Mouse (Mus musculus): ENCODE data around the gene Gstp1. TPM values are rescaled to one million over a fixed set of nuclear protein-coding genes. Genes with fewer than 3 reads are reported as not detected.
"Not testable (repeated sequence)": the region's sequence is repeated elsewhere in the genome, so short reads cannot be mapped to it uniquely, and the experiment has no call there.

Gene Gstp1
- polyA plus RNA-seq, 1 experiment from 2014 or later, result 369 TPM

GRCm38 (mm10) chr19:4060044-4060898 lies 22.5 kb upstream of the Gstp1 start:
- H3K4me3 ChIP-seq; H3K9me3 ChIP-seq (replicated peaks); H3K36me3 ChIP-seq; H3K4me2 ChIP-seq; H3K27me3 ChIP-seq (replicated peaks); H3K9ac ChIP-seq; H3K27ac ChIP-seq (ENCODE audit: poor library complexity, severe bottlenecking); ATAC-seq (ENCODE audit: insufficient number of reproducible peaks, low FRiP score): not testable (repeated sequence)
- peaks cover 15% of the 10 kb centered on the region for H3K4me1 ChIP-seq (replicated peaks)
- WGBS, result 88% methylated on average over 8 of the region's 8 CpGs

- no peak within 1 kb of the TSS for H3K4me3 ChIP-seq
- H3K4me1 ChIP-seq (replicated peaks), result peaks cover 15% of the 10 kb centered on the region
- no peak within 1 kb of the TSS for H3K4me2 ChIP-seq
- H3K9ac ChIP-seq, result no peak within 1 kb of the TSS
- H3K36me3 ChIP-seq, result no peaks in the 10 kb centered on the region
- H3K27me3 ChIP-seq (replicated peaks), result no peaks in the 10 kb centered on the region
- H3K27ac ChIP-seq (ENCODE audit: poor library complexity, severe bottlenecking), result no peak within 1 kb of the TSS
- no peaks in the 10 kb centered on the region for H3K9me3 ChIP-seq (replicated peaks)
- 66% methylated on average over 15 of the region's 15 CpGs for whole genome bisulfite sequencing
- ATAC-seq (ENCODE audit: insufficient number of reproducible peaks, low FRiP score), result peak; percentile 29; the same call in 1 of the 2 replicates
Measured at GRCm38 (mm10) chr19:4059069-4059740, 21.4 kb upstream of the Gstp1 start, which contains the start of gene Gstp3. Gene Gstp3 (minus strand): TSS chr19:4059569.

GRCm38 (mm10) chr19:4058581-4058980 lies 20.8 kb upstream of the Gstp1 start:
- whole genome bisulfite sequencing, result 87% methylated on average over 5 of the region's 5 CpGs
- Histone ChIP-seq H3K9ac (no peak overlapping the region), H3K27me3 (replicated peaks) (no peaks in the 10 kb centered on the region), H3K4me2 (no peak overlapping the region), H3K4me3 (no peak overlapping the region), H3K9me3 (replicated peaks) (no peaks in the 10 kb centered on the region), H3K4me1 (replicated peaks) (peaks cover 15% of the 10 kb centered on the region), H3K36me3 (no peaks in the 10 kb centered on the region), H3K27ac (ENCODE audit: poor library complexity, severe bottlenecking) (no peak overlapping the region)
- ATAC-seq (ENCODE audit: insufficient number of reproducible peaks, low FRiP score), result no peak

- no peak overlapping the region for H3K4me3 ChIP-seq
- no peak overlapping the region for H3K27ac ChIP-seq (ENCODE audit: poor library complexity, severe bottlenecking)
- H3K27me3 ChIP-seq (replicated peaks), result no peaks in the 10 kb centered on the region
- H3K9ac ChIP-seq, result no peak overlapping the region
- H3K4me1 ChIP-seq (replicated peaks), result peaks cover 15% of the 10 kb centered on the region
- no peaks in the 10 kb centered on the region for H3K9me3 ChIP-seq (replicated peaks)
- no peaks in the 10 kb centered on the region for H3K36me3 ChIP-seq
- no peak overlapping the region for H3K4me2 ChIP-seq
- WGBS, result 90% methylated on average over 7 of the region's 7 CpGs
- ATAC-seq (ENCODE audit: insufficient number of reproducible peaks, low FRiP score), result no peak
Measured at GRCm38 (mm10) chr19:4057962-4058361, 20.2 kb upstream of the Gstp1 start.

GRCm38 (mm10) chr19:4057389-4057788 lies 19.6 kb upstream of the Gstp1 start:
- no peak overlapping the region for H3K9ac ChIP-seq
- WGBS, result 81% methylated on average over 13 of the region's 13 CpGs
- ATAC-seq (ENCODE audit: insufficient number of reproducible peaks, low FRiP score), result no peak
- H3K4me2 ChIP-seq, result no peak overlapping the region
- no peak overlapping the region for H3K4me3 ChIP-seq
- peaks cover 15% of the 10 kb centered on the region for H3K4me1 ChIP-seq (replicated peaks)
- H3K27me3 ChIP-seq (replicated peaks), result no peaks in the 10 kb centered on the region
- H3K27ac ChIP-seq (ENCODE audit: poor library complexity, severe bottlenecking), result no peak overlapping the region
- no peaks in the 10 kb centered on the region for H3K36me3 ChIP-seq
- no peaks in the 10 kb centered on the region for H3K9me3 ChIP-seq (replicated peaks)

GRCm38 (mm10) chr19:4056727-4057126 lies 18.9 kb upstream of the Gstp1 start:
- WGBS, result 37% methylated on average over 4 of the region's 4 CpGs
- no peak overlapping the region for H3K4me2 ChIP-seq
- H3K27ac ChIP-seq (ENCODE audit: poor library complexity, severe bottlenecking), result no peak overlapping the region
- H3K9ac ChIP-seq, result no peak overlapping the region
- no peak for ATAC-seq (ENCODE audit: insufficient number of reproducible peaks, low FRiP score)
- peaks cover 15% of the 10 kb centered on the region for H3K4me1 ChIP-seq (replicated peaks)
- no peaks in the 10 kb centered on the region for H3K36me3 ChIP-seq
- H3K4me3 ChIP-seq, result no peak overlapping the region
- H3K27me3 ChIP-seq (replicated peaks), result no peaks in the 10 kb centered on the region
- no peaks in the 10 kb centered on the region for H3K9me3 ChIP-seq (replicated peaks)

GRCm38 (mm10) chr19:4055947-4056693 lies 18.3 kb upstream of the Gstp1 start:
- Histone ChIP-seq H3K9me3 (replicated peaks) (no peaks in the 10 kb centered on the region), H3K36me3 (no peaks in the 10 kb centered on the region), H3K4me3 (no peak overlapping the region), H3K4me1 (replicated peaks) (peaks cover 15% of the 10 kb centered on the region), H3K9ac (no peak overlapping the region), H3K4me2 (no peak overlapping the region), H3K27me3 (replicated peaks) (no peaks in the 10 kb centered on the region), H3K27ac (ENCODE audit: poor library complexity, severe bottlenecking) (no peak overlapping the region)
- ATAC-seq (ENCODE audit: insufficient number of reproducible peaks, low FRiP score), result no peak
- WGBS, result 45% methylated on average over 15 of the region's 15 CpGs

- Histone ChIP-seq H3K4me3 (no peak overlapping the region), H3K4me1 (replicated peaks) (peaks cover 15% of the 10 kb centered on the region), H3K36me3 (no peaks in the 10 kb centered on the region), H3K4me2 (no peak overlapping the region), H3K27ac (ENCODE audit: poor library complexity, severe bottlenecking) (no peak overlapping the region), H3K9me3 (replicated peaks) (no peaks in the 10 kb centered on the region), H3K27me3 (replicated peaks) (no peaks in the 10 kb centered on the region), H3K9ac (no peak overlapping the region)
- ATAC-seq (ENCODE audit: insufficient number of reproducible peaks, low FRiP score), result no peak
- 60% methylated on average over 8 of the region's 8 CpGs for WGBS
Measured at GRCm38 (mm10) chr19:4055216-4055946, 17.6 kb upstream of the Gstp1 start.

- no peak for ATAC-seq (ENCODE audit: insufficient number of reproducible peaks, low FRiP score)
- 85% methylated on average over 5 of the region's 5 CpGs for WGBS
- no peaks in the 10 kb centered on the region for H3K36me3 ChIP-seq
Measured at GRCm38 (mm10) chr19:4054613-4055012, 16.8 kb upstream of the Gstp1 start.

GRCm38 (mm10) chr19:4052516-4053030 lies 14.8 kb upstream of the Gstp1 start:
- H3K27ac ChIP-seq (ENCODE audit: poor library complexity, severe bottlenecking), result no peak overlapping the region
- ATAC-seq (ENCODE audit: insufficient number of reproducible peaks, low FRiP score), result no peak
- H3K36me3 ChIP-seq, result no peaks in the 10 kb centered on the region
- H3K4me2 ChIP-seq, result no peak overlapping the region
- peaks cover 10% of the 10 kb centered on the region for H3K4me1 ChIP-seq (replicated peaks)
- WGBS, result 64% methylated on average over 5 of the region's 5 CpGs
- H3K4me3 ChIP-seq, result no peak overlapping the region
- H3K9me3 ChIP-seq (replicated peaks), result no peaks in the 10 kb centered on the region
- H3K9ac ChIP-seq, result no peak overlapping the region
- no peaks in the 10 kb centered on the region for H3K27me3 ChIP-seq (replicated peaks)

More at GRCm38 (mm10) chr19:4054613-4055012, 16.8 kb upstream of the Gstp1 start:
- Histone ChIP-seq H3K9me3 (replicated peaks) (no peaks in the 10 kb centered on the region), H3K4me1 (replicated peaks) (peaks cover 15% of the 10 kb centered on the region), H3K4me3 (no peak overlapping the region), H3K4me2 (no peak overlapping the region), H3K27ac (ENCODE audit: poor library complexity, severe bottlenecking) (no peak overlapping the region), H3K9ac (no peak overlapping the region), H3K27me3 (replicated peaks) (no peaks in the 10 kb centered on the region)
